Mouse (Mus musculus) CH12.LX (cell line): ENCODE measurements around the gene Gm28038.

Experiments
- CTCF ChIP-seq, 2 experiments: IDR thresholded peaks in 1 of 2; conservative IDR thresholded peaks in 1 of 2; 2 replicates each; pipeline ENCODE4 v1.5.1; 2011 to 2012; ENCODE audit warnings: low read depth in 2 of 2, low read length in 2 of 2, improper control_type of control experiment in 1 of 2, inconsistent platforms in 1 of 2, mild to moderate bottlenecking in 1 of 2, moderate library complexity in 1 of 2
- E2F4 ChIP-seq: IDR thresholded peaks from 2 replicates; pipeline ENCODE4 v1.6.1; 2011; ENCODE audit warnings: low read depth, low read length, improper control_type of control experiment; ENCODE audit not compliant: insufficient replicate concordance
- EP300 ChIP-seq: IDR thresholded peaks from 2 replicates; pipeline ENCODE4 v1.6.1; 2011; ENCODE audit warnings: low read length, improper control_type of control experiment
- HCFC1 ChIP-seq: IDR thresholded peaks from 2 replicates; pipeline ENCODE4 v1.6.1; 2012; ENCODE audit warnings: low read depth, mild to moderate bottlenecking, inconsistent platforms, low read length, improper control_type of control experiment
- NELFE ChIP-seq: IDR thresholded peaks from 2 replicates; pipeline ENCODE4 v1.6.1; 2011; ENCODE audit warnings: low read depth, low read length, improper control_type of control experiment
- RAD21 ChIP-seq: IDR thresholded peaks from 2 replicates; pipeline ENCODE4 v1.6.1; 2011; ENCODE audit warnings: low read depth, mild to moderate bottlenecking, low read length, improper control_type of control experiment, moderate library complexity
- UBTF ChIP-seq: IDR thresholded peaks from 2 replicates; pipeline ENCODE4 v1.6.1; 2012; ENCODE audit warnings: low read depth, mild to moderate bottlenecking, inconsistent platforms, low read length, improper control_type of control experiment, moderate library complexity

- TF ChIP-seq EP300 (no peak), RAD21 (no peak), E2F4 (no peak), UBTF (no peak), CTCF (conservative IDR thresholded peaks at IDR 0.05 in 1 of 2, IDR thresholded peaks at IDR 0.05 in 1 of 2; ENCODE audit: low read depth in 2 of 2, low read length in 2 of 2) (no peak), NELFE (no peak), HCFC1 (no peak)
Measured at GRCm38 (mm10) chr2:30343601-30344137, 62.8 kb downstream of the Gm28038 start.
